Mouse (Mus musculus): ENCODE data around the gene Ssbp3.

- TF ChIP-seq CTCF (IDR thresholded peaks at IDR 0.05; ENCODE audit: insufficient read depth, low read depth, low read length), result no peak
- no peak for TF ChIP-seq POLR2A (IDR thresholded peaks at IDR 0.05; ENCODE audit: insufficient read depth, low read depth, low read length)
Measured at GRCm38 (mm10) chr4:106976576-106976975, 66.1 kb downstream of the Ssbp3 start.
